Mouse (Mus musculus) mature B cell (primary cell): ENCODE data around the gene Astn2.

Experiments
- in situ Hi-C: fragments of 300-500 bp; cut with MboI; formaldehyde crosslinking; loops from 2 replicates; pipeline ENCODE4 v1.14.3; 2019

The Astn2 gene

DNA sequence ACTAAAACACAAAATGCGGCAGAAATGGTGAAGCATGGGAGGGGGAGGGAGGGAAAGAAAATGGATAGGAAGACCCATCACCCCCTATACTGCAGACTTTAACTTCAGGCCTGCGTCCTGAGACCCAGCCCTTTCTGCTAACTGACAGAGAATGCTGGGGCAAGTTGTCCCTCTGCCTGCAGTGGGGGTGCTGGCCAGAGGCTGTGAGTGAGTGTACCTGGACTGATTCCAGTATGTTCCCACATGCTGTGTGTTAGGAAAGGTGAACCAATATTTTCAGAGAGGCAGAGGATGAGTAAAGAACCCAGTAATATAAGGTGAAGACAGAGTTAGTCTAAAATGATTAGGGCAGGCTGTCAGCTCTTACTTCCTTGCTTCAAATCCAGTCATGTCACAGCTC is 561.2 kb downstream of the Astn2 start:
- in situ Hi-C loops = no loop called here

DNA sequence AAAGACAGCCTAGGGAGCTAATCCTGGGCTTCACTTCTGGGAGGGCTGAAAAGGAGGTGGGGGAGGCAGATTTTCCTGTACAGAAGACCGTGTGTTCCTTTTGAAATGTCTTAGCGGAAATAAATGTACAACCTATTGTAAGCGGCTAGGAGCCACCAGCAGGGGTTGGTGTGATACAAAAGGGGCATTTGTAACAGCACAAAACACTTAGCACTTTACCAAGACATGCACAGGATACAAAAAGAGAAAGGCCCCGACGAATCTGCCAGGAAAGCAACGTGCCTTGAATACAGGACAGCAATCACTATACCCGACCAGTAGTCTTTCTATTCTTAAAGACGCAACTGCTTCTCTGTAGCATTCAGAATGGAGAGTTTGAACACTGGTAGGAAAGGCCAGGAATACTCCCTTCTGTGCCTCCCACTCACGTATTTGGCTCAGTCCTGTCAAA is 564.8 kb downstream of the Astn2 start:
- in situ Hi-C loops = no loop called here

- in situ Hi-C loops = no loop called here
Observed at GRCm38 (mm10) chr4:65838781-65839180, 565.6 kb downstream of the Astn2 start.

- in situ Hi-C loops = no loop called here
Observed at GRCm38 (mm10) chr4:65832971-65833370, 571.4 kb downstream of the Astn2 start.

DNA sequence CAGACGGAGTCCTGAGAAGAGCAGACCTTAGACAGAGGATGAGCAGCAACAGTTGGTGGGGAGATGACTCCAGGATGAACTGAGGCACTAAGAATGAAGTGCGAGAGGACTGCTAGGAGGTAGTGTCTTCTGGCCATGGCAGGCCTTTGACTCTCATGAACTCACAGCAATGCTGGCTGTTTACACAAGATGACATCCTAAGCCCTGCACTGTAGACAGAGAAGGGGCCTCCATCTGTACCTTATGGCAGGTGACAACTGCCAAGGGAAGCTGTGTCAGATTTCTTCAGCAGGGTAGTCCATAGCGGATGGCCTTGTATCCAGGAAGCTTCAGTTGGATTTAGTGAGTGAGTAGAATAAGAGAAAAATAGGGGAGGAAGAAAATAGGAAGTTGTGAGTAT is 572.5 kb downstream of the Astn2 start:
- in situ Hi-C loops = no loop called here

GRCm38 (mm10) chr4:65830495-65830894 is 573.9 kb downstream of the Astn2 start:
- in situ Hi-C loops = no loop called here

GRCm38 (mm10) chr4:65821070-65821469 is 583.3 kb downstream of the Astn2 start:
- in situ Hi-C loops = no loop called here

- in situ Hi-C loops = no loop called here
Observed at GRCm38 (mm10) chr4:65820236-65820635, 584.2 kb downstream of the Astn2 start.

GRCm38 (mm10) chr4:65819835-65820234 is 584.6 kb downstream of the Astn2 start:
- in situ Hi-C loops = no loop called here

GRCm38 (mm10) chr4:65814176-65814535 is 590.3 kb downstream of the Astn2 start:
- in situ Hi-C loops = no loop called here

- in situ Hi-C loops = no loop called here
Observed at GRCm38 (mm10) chr4:65813500-65814175, 590.8 kb downstream of the Astn2 start.

GRCm38 (mm10) chr4:65807341-65807740 is 597.1 kb downstream of the Astn2 start:
- in situ Hi-C loops = no loop called here

GRCm38 (mm10) chr4:65801204-65801603 is 603.2 kb downstream of the Astn2 start:
- in situ Hi-C loops = no loop called here

DNA sequence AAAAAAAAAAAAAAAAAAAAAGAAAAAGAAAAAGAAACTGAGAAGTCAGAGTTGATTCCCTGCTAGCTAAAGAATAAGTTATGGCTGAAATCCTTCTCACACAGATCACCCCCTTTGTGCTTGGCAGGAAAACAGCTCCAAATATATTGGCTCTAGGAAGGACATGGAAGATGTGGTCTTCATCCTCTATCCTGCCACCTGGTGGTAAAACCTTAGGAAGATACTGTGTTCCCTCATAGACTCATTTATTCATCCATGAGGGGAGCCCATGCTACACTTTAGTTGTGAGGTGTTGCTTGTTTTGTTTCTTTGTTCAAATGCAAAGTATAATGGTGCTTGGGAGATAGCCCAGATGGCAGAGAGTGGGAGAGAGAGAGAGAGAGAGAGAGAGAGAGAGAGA is 613.4 kb downstream of the Astn2 start:
- in situ Hi-C loops = no loop called here

DNA sequence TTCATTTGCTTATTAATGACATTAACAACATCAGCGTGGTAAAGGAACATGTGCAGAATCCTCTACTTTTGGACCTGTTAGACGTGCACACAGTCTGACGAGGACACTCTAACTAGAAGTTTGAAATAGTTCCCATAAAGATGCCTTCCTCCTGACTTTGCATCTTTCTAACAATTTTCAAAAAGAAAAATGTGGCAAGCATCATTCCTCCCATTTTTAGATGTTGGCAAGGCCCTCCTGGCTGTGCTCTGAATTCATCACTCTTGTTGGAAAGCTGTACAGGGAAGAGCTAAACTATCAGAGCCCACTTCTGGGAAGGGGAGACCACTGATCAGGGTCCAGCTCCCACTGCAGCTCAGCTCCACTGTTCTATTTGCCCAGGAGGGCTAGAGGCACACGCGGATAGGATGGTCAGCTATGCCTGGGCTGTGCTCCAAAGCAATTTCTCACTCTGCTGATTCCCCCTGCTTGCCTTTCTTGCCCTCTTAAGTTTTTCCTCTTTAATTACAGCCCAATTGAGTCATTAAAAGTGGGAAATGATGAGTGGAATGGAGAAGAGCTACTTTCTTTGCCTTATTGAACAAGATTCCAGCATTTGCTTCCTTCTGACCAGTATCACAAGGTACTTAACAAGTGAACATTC is 630.9 kb downstream of the Astn2 start:
- in situ Hi-C loops = no loop called here

DNA sequence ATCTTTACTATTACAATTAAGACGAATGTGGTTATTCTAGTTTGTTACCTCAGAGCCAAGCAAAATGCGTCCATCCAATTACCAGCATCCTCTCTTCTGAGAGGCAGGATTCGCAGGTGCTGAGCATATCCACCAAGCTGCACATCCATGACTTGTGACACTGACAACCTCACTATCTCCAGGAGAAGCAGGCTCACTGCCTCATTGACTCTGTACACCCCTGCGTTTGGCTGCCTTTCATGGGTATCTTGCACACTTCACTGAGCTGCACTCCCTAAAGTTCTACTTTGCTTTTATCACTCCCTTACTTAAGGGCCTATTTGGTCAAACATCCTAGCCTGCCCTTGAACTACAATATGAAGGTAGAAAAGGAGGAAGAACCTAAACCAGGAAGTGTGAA is 633.5 kb downstream of the Astn2 start:
- in situ Hi-C loops = no loop called here

GRCm38 (mm10) chr4:65767919-65768318 is 636.5 kb downstream of the Astn2 start:
- in situ Hi-C loops = no loop called here

GRCm38 (mm10) chr4:65767431-65767830 is 637.0 kb downstream of the Astn2 start:
- in situ Hi-C loops = no loop called here

GRCm38 (mm10) chr4:65765312-65765711 is 639.1 kb downstream of the Astn2 start:
- in situ Hi-C loops = no loop called here

GRCm38 (mm10) chr4:65764275-65764674 is 640.1 kb downstream of the Astn2 start:
- in situ Hi-C loops = no loop called here

GRCm38 (mm10) chr4:65763823-65764222 is 640.6 kb downstream of the Astn2 start:
- in situ Hi-C loops = no loop called here

DNA sequence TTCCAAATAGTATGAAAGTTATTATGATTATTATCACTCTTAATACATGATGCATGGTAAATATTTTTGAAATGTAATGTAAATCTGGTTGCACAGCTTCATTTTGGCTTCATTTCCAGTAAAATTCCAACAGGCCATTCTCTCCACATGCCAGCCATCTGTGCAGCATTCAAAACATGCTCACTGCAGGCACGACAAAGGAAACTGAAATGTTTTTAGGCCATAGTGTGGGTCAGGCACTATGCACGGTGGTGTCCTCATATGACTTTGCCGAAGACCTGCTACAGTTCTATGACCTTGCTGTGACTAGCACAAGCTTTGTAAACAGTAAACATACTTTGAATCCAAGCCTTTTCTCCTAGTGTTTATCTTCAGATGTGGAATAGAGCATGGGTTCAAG is 642.3 kb downstream of the Astn2 start:
- in situ Hi-C loops = no loop called here

GRCm38 (mm10) chr4:65761658-65762057 is 642.8 kb downstream of the Astn2 start:
- in situ Hi-C loops = no loop called here

- in situ Hi-C loops = no loop called here
Observed at GRCm38 (mm10) chr4:65758875-65759201, 645.6 kb downstream of the Astn2 start.
